ENCODE assay signal across 8 mouse cellular contexts in the genomic region with DNA sequence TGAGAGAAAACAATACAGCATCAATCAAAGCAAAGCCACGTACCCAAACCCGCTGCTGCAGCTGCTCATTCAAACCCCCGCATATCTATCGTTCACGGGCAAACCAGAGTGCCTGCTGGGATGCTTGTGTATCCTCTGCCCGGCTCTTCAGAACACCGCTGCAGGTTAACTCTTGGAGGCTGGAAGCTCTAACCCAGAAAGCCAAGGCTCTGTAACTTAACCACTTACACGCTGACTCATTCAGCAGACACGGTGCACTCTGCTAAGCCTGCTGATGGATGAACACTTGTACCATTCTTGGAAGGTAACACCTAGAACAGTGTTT. TPM values are rescaled to one million over a fixed set of nuclear protein-coding genes. Genes with fewer than 3 reads are reported as not detected.
DNase-seq lines count a peak whose midpoint lies in the region; ATAC-seq and TF ChIP-seq lines count a peak whose summit lies in the region.

No protein-coding gene starts in this region.

- 25% methylated on average over 9 of the region's 9 CpGs for WGBS in intestine, embryonic 15.5 days
- 39% methylated on average over 9 of the region's 9 CpGs for WGBS in intestine, postnatal 0 days
- WGBS in hindbrain, embryonic 14.5 days = 3% methylated on average over 9 of the region's 9 CpGs
- WGBS in midbrain, embryonic 14.5 days = 4% methylated on average over 9 of the region's 9 CpGs

- DNase-seq in embryo, embryonic 9.5 days (ENCODE audit: extremely low spot score) = peak; percentile 20
- DNase-seq in hindbrain, embryonic 14.5 days (ENCODE audit: low spot score) = peak; percentile 48
- DNase-seq in midbrain, embryonic 14.5 days = no peak
- DNase-seq in c-Kit-positive CD71-positive TER-119-positive erythroid progenitor cells, embryonic 14.5 days (ENCODE audit: low spot score) = no peak
- no peak for DNase-seq in ovary, adult 18-20 months (ENCODE audit: low spot score)

- no peak overlapping the region for H3K9ac ChIP-seq in intestine, embryonic 15.5 days
- H3K9ac ChIP-seq in intestine, postnatal 0 days (ENCODE audit: low read depth, low read length) = no peak overlapping the region
- peak overlapping the region; percentile 62 for H3K9ac ChIP-seq in hindbrain, embryonic 14.5 days
- peak overlapping the region; percentile 54 for H3K9ac ChIP-seq in midbrain, embryonic 14.5 days (replicated peaks; ENCODE audit: low read length)

- ATAC-seq in intestine, embryonic 15.5 days = no peak
- ATAC-seq in intestine, postnatal 0 days = no peak
- peak; percentile 46; the same call in 1 of the 2 replicates for ATAC-seq in hindbrain, embryonic 14.5 days (ENCODE audit: low FRiP score)
- peak; percentile 56; the same call in 1 of the 2 replicates for ATAC-seq in midbrain, embryonic 14.5 days (ENCODE audit: low FRiP score, low TSS enrichment)
- ATAC-seq in erythroblast, adult 5-6 weeks (replicated peaks; ENCODE audit: low FRiP score, poor library complexity, severe bottlenecking) = no peak

- TF ChIP-seq CTCF in intestine, postnatal 0 days (IDR thresholded peaks at IDR 0.05; ENCODE audit: low read depth) = no peak

- no peaks in the 10 kb centered on the region for H3K36me3 ChIP-seq in intestine, embryonic 15.5 days
- no peaks in the 10 kb centered on the region for H3K36me3 ChIP-seq in intestine, postnatal 0 days (ENCODE audit: control insufficient read depth, insufficient read depth)
- H3K36me3 ChIP-seq in hindbrain, embryonic 14.5 days (replicated peaks; ENCODE audit: control insufficient read depth, insufficient read depth) = no peaks in the 10 kb centered on the region
- no peaks in the 10 kb centered on the region for H3K36me3 ChIP-seq in midbrain, embryonic 14.5 days (ENCODE audit: control insufficient read depth, insufficient read depth, low read length)

- peak overlapping the region; percentile 17; the same call in 1 of the 2 replicates for H3K4me2 ChIP-seq in intestine, embryonic 15.5 days (replicated peaks)
- H3K4me2 ChIP-seq in intestine, postnatal 0 days (replicated peaks; ENCODE audit: low read depth) = no peak overlapping the region
- peak overlapping the region; percentile 71 for H3K4me2 ChIP-seq in hindbrain, embryonic 14.5 days (replicated peaks)
- H3K4me2 ChIP-seq in midbrain, embryonic 14.5 days (ENCODE audit: low read length) = peak overlapping the region; percentile 57

- H3K27me3 ChIP-seq in intestine, embryonic 15.5 days (replicated peaks) = no peaks in the 10 kb centered on the region
- H3K27me3 ChIP-seq in intestine, postnatal 0 days (replicated peaks; ENCODE audit: control insufficient read depth, insufficient read depth, low read length) = no peaks in the 10 kb centered on the region
- H3K27me3 ChIP-seq in hindbrain, embryonic 14.5 days (ENCODE audit: control insufficient read depth, insufficient read depth, low read length) = no peaks in the 10 kb centered on the region
- H3K27me3 ChIP-seq in midbrain, embryonic 14.5 days (ENCODE audit: control insufficient read depth, insufficient read depth, low read length) = no peaks in the 10 kb centered on the region

- no peaks in the 10 kb centered on the region for H3K9me3 ChIP-seq in intestine, embryonic 15.5 days
- H3K9me3 ChIP-seq in intestine, postnatal 0 days (ENCODE audit: control insufficient read depth) = no peaks in the 10 kb centered on the region
- H3K9me3 ChIP-seq in hindbrain, embryonic 14.5 days (ENCODE audit: control insufficient read depth, low read length) = no peaks in the 10 kb centered on the region
- H3K9me3 ChIP-seq in midbrain, embryonic 14.5 days (ENCODE audit: control insufficient read depth, low read length) = no peaks in the 10 kb centered on the region

- 0 out of 2 replicates have a peak, but pooled peaks cover 4% of the 10 kb centered on the region for H3K4me1 ChIP-seq in intestine, embryonic 15.5 days (replicated peaks)
- peaks cover 10% of the 10 kb centered on the region; the same call in 1 of the 2 replicates for H3K4me1 ChIP-seq in intestine, postnatal 0 days (replicated peaks; ENCODE audit: control insufficient read depth, insufficient read depth, low read length)
- peaks cover 12% of the 10 kb centered on the region; the same call in 1 of the 2 replicates for H3K4me1 ChIP-seq in hindbrain, embryonic 14.5 days (replicated peaks; ENCODE audit: control insufficient read depth, insufficient read depth, low read length)
- no peaks in the 10 kb centered on the region for H3K4me1 ChIP-seq in midbrain, embryonic 14.5 days (ENCODE audit: control insufficient read depth, insufficient read depth, low read length)

- H3K4me3 ChIP-seq in intestine, embryonic 15.5 days (replicated peaks) = no peak overlapping the region
- H3K4me3 ChIP-seq in intestine, postnatal 0 days (ENCODE audit: low read depth, low read length) = no peak overlapping the region
- H3K4me3 ChIP-seq in hindbrain, embryonic 14.5 days (replicated peaks; ENCODE audit: low read length) = peak overlapping the region; percentile 42
- H3K4me3 ChIP-seq in midbrain, embryonic 14.5 days (replicated peaks; ENCODE audit: low read depth, low read length) = peak overlapping the region; percentile 37

- no peak overlapping the region for H3K27ac ChIP-seq in intestine, embryonic 15.5 days
- no peak overlapping the region for H3K27ac ChIP-seq in intestine, postnatal 0 days (ENCODE audit: low read depth, low read length)
- peak overlapping the region; percentile 77 for H3K27ac ChIP-seq in hindbrain, embryonic 14.5 days
- peak overlapping the region; percentile 50 for H3K27ac ChIP-seq in midbrain, embryonic 14.5 days (replicated peaks; ENCODE audit: low read depth, low read length)

RNA-seq across cellular contexts. Expression of a gene that starts 5.1 kb away (rescaled TPM):
- polyA plus RNA-seq in intestine, embryonic 15.5 days (2015; fragmentation: Nextera tagmentation; extraction: Ambion mirVana) = 2.8 and 3.4 TPM in 2 replicates
- polyA plus RNA-seq in intestine, postnatal 0 days (2015; fragmentation: Nextera tagmentation; extraction: Ambion mirVana) = 22.8 and 27.7 TPM in 2 replicates
- polyA plus RNA-seq in hindbrain, embryonic 14.5 days (2014; fragmentation: Nextera tagmentation; extraction: Ambion mirVana) = 1.1 TPM in 2 replicates
- polyA plus RNA-seq in midbrain, embryonic 14.5 days (2014; fragmentation: Nextera tagmentation; extraction: Ambion mirVana) = 0.35 and 0.71 TPM in 2 replicates
- 0.63 TPM in 1 of 2 replicates, not detected in the other for total RNA-seq in erythroblast, adult 5-6 weeks (2015; ENCODE audit: low replicate concordance)
- total RNA-seq in erythroblast, adult 5-6 weeks (2017; ENCODE audit: low replicate concordance) = 2.5 and 2.8 TPM in 2 replicates

Comparison
In these comparisons a context has a peak if more than half of its experiments do, and no peak if none do; other contexts are left out.
1. ATAC-seq: peak in hindbrain, embryonic 14.5 days (single experiment) and midbrain, embryonic 14.5 days (single experiment); none in intestine, embryonic 15.5 days (single experiment), intestine, postnatal 0 days (single experiment) and erythroblast, adult 5-6 weeks (single experiment).
2. H3K27ac ChIP-seq: peak in hindbrain, embryonic 14.5 days (single experiment) and midbrain, embryonic 14.5 days (single experiment); none in intestine, embryonic 15.5 days (single experiment) and intestine, postnatal 0 days (single experiment).
3. H3K4me3 ChIP-seq: peak in hindbrain, embryonic 14.5 days (single experiment) and midbrain, embryonic 14.5 days (single experiment); none in intestine, embryonic 15.5 days (single experiment) and intestine, postnatal 0 days (single experiment).
4. H3K9ac ChIP-seq: peak in hindbrain, embryonic 14.5 days (single experiment) and midbrain, embryonic 14.5 days (single experiment); none in intestine, embryonic 15.5 days (single experiment) and intestine, postnatal 0 days (single experiment).
5. DNase-seq: peak in embryo, embryonic 9.5 days (single experiment) and hindbrain, embryonic 14.5 days (single experiment); none in midbrain, embryonic 14.5 days (single experiment), c-Kit-positive CD71-positive TER-119-positive erythroid progenitor cells, embryonic 14.5 days (single experiment) and ovary, adult 18-20 months (single experiment).